Mouse (Mus musculus) small intestine, adult 2 months (tissue): ENCODE data around the gene Arv1.

ENCODE experiments used
- CTCF ChIP-seq: fragments of 200-500 bp; IDR thresholded peaks from 2 replicates; pipeline ENCODE4 v1.5.1; 2012; ENCODE audit warnings: low read depth, mild to moderate bottlenecking, control low read depth, inconsistent platforms, low read length, moderate library complexity, mixed read lengths; ENCODE audit not compliant: insufficient replicate concordance, insufficient read length; ENCODE audit errors: extremely low read depth
- POLR2A ChIP-seq: fragments of 200-500 bp; IDR thresholded peaks from 2 replicates; pipeline ENCODE4 v1.6.1; 2012; ENCODE audit warnings: low read depth, mild to moderate bottlenecking, control low read depth, inconsistent platforms, low read length, moderate library complexity

- TF ChIP-seq POLR2A: no peak
- no peak for TF ChIP-seq CTCF
Measured at GRCm38 (mm10) chr8:124702183-124702582, 19.8 kb upstream of the Arv1 start.
